ENCODE assay signal across 10 mouse cellular contexts in the genomic region with DNA sequence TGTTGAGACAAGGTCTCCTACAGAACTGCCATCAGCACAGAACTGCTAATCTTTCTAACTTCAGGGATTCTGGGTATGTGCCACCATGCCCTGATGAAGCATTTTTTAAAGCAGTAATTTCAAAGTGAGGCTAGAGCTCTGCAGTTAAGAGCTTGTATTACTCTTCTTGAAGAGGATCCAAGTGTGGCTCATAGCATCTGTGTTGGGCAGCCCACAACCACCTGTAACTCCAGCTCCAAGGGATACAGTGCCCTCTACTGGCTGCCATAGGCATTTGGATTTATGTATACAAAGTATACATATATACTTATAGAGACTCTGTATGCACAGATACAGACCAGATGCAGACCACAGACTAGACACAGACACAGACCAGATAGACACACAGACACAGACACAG.
DNase-seq lines count a peak whose midpoint lies in the region; ATAC-seq and TF ChIP-seq lines count a peak whose summit lies in the region.
"Had no signal": no experiment of that assay in that cellular context is flagged by ENCODE, and none has a peak within 500 bp of the region (broad histone marks: within the 10 kb centered on the region; RNA-seq: fewer than 3 reads in every experiment).

No protein-coding gene starts in this region.

- TF ChIP-seq CTCF in liver, postnatal 0 days (IDR thresholded peaks at IDR 0.05; ENCODE audit: low read depth) = peak; percentile 72

- no peaks in the 10 kb centered on the region for H3K27me3 ChIP-seq in liver, postnatal 0 days (ENCODE audit: insufficient read depth, low read length)
- H3K27me3 ChIP-seq in liver, embryonic 12.5 days (replicated peaks) = no peaks in the 10 kb centered on the region
- H3K27me3 ChIP-seq in limb, embryonic 11.5 days (ENCODE audit: control insufficient read depth, insufficient read depth, low read length) = no peaks in the 10 kb centered on the region
- H3K27me3 ChIP-seq: hindbrain, embryonic 15.5 days had no signal

- ATAC-seq in liver, postnatal 0 days = no peak
- ATAC-seq in liver, embryonic 12.5 days = no peak
- ATAC-seq in common myeloid progenitor, adult 5-6 weeks (replicated peaks; ENCODE audit: low read depth, poor library complexity, severe bottlenecking) = peak; percentile 73
- no peak for ATAC-seq in limb, embryonic 11.5 days (ENCODE audit: insufficient number of reproducible peaks, low FRiP score, low TSS enrichment, low read depth)

- no peak overlapping the region for H3K4me2 ChIP-seq in liver, postnatal 0 days (ENCODE audit: low read depth, low read length)
- no peak overlapping the region for H3K4me2 ChIP-seq in liver, embryonic 12.5 days
- no peak overlapping the region for H3K4me2 ChIP-seq in limb, embryonic 11.5 days (ENCODE audit: low read depth, severe bottlenecking)
- H3K4me2 ChIP-seq: hindbrain, embryonic 15.5 days had no signal

- peak; percentile 25 to 35 for DNase-seq in cerebellum, adult 18-20 months
- DNase-seq in cerebellum, adult 11-12 months = no peak
- peak; percentile 25 for DNase-seq in liver, postnatal 0 days
- peak; percentile 43 for DNase-seq in limb, embryonic 11.5 days (ENCODE audit: low spot score)
- DNase-seq in urinary bladder, adult 18-20 months (ENCODE audit: low spot score in 2 of 2) = no peak
- no peak for DNase-seq in adrenal gland, postnatal 10 days

- TF ChIP-seq EP300 in liver, postnatal 0 days (IDR thresholded peaks at IDR 0.05; ENCODE audit: low read depth) = no peak

- H3K9me3 ChIP-seq in liver, postnatal 0 days (ENCODE audit: low read length) = no peaks in the 10 kb centered on the region
- no peaks in the 10 kb centered on the region for H3K9me3 ChIP-seq in liver, embryonic 12.5 days (replicated peaks)
- H3K9me3 ChIP-seq in limb, embryonic 11.5 days (ENCODE audit: control insufficient read depth, low read length) = no peaks in the 10 kb centered on the region
- H3K9me3 ChIP-seq: hindbrain, embryonic 15.5 days had no signal

- H3K9ac ChIP-seq in liver, postnatal 0 days (replicated peaks) = no peak overlapping the region
- no peak overlapping the region for H3K9ac ChIP-seq in liver, embryonic 12.5 days
- no peak overlapping the region for H3K9ac ChIP-seq in limb, embryonic 11.5 days (ENCODE audit: low read length)
- H3K9ac ChIP-seq: hindbrain, embryonic 15.5 days had no signal

- H3K4me3 ChIP-seq in liver, postnatal 0 days (ENCODE audit: low read depth, low read length) = no peak overlapping the region
- H3K4me3 ChIP-seq in liver, embryonic 12.5 days = no peak overlapping the region
- no peak overlapping the region for H3K4me3 ChIP-seq in limb, embryonic 11.5 days (ENCODE audit: low read depth, low read length)
- H3K4me3 ChIP-seq: hindbrain, embryonic 15.5 days; myocyte had no signal

- H3K27ac ChIP-seq in liver, postnatal 0 days (ENCODE audit: low read depth) = no peak overlapping the region
- H3K27ac ChIP-seq in liver, embryonic 12.5 days = no peak overlapping the region
- H3K27ac ChIP-seq in limb, embryonic 11.5 days (replicated peaks; ENCODE audit: low read depth, low read length) = no peak overlapping the region
- H3K27ac ChIP-seq: hindbrain, embryonic 15.5 days had no signal

- H3K4me1 ChIP-seq in liver, postnatal 0 days (ENCODE audit: insufficient read depth) = no peaks in the 10 kb centered on the region
- no peaks in the 10 kb centered on the region for H3K4me1 ChIP-seq in liver, embryonic 12.5 days
- no peaks in the 10 kb centered on the region for H3K4me1 ChIP-seq in limb, embryonic 11.5 days (ENCODE audit: control insufficient read depth, insufficient read depth, low read length)
- H3K4me1 ChIP-seq: hindbrain, embryonic 15.5 days had no signal

- no peaks in the 10 kb centered on the region for H3K36me3 ChIP-seq in liver, postnatal 0 days (replicated peaks; ENCODE audit: insufficient read depth, low read length)
- no peaks in the 10 kb centered on the region for H3K36me3 ChIP-seq in liver, embryonic 12.5 days
- no peaks in the 10 kb centered on the region for H3K36me3 ChIP-seq in limb, embryonic 11.5 days (ENCODE audit: control insufficient read depth, insufficient read depth, low read length)
- H3K36me3 ChIP-seq: hindbrain, embryonic 15.5 days had no signal

Comparison
In these comparisons a context has a peak if more than half of its experiments do, and no peak if none do; other contexts are left out.
1. DNase-seq: peak in cerebellum, adult 18-20 months (2 of 2), liver, postnatal 0 days (single experiment) and limb, embryonic 11.5 days (single experiment); none in cerebellum, adult 11-12 months (single experiment), urinary bladder, adult 18-20 months (0 of 2) and adrenal gland, postnatal 10 days (single experiment).